Mouse (Mus musculus): ENCODE results near the gene Lars2. TPM values are rescaled to one million over a fixed set of nuclear protein-coding genes. Genes with fewer than 3 reads are reported as not detected.
A peak's percentile ranks its signal among the peaks of the same experiment; 100 is the strongest.

Gene Lars2
- total and polyA plus RNA-seq, 2 experiments from 2014 or later, result 33.1 to 986 TPM

GRCm38 (mm10) chr9:123451772-123452171, 85.0 kb downstream of the Lars2 start:
- WGBS, result 62% methylated on average over 3 of the region's 3 CpGs

GRCm38 (mm10) chr9:123456634-123457602, 90.2 kb downstream of the Lars2 start:
- Histone ChIP-seq H3K36me3 (replicated peaks; ENCODE audit: control insufficient read depth, insufficient read depth, low read length) (peaks cover 25% of the 10 kb centered on the region; the same call in 1 of the 2 replicates), H3K4me2 (ENCODE audit: low read depth, low read length) (peak overlapping the region; percentile 4; the same call in 1 of the 2 replicates), H3K27ac (ENCODE audit: low read depth) (peak overlapping the region; percentile 91), H3K9me3 (replicated peaks; ENCODE audit: control insufficient read depth, low read length) (no peaks in the 10 kb centered on the region), H3K4me1 (ENCODE audit: control insufficient read depth, insufficient read depth) (peaks cover 23% of the 10 kb centered on the region), H3K9ac (replicated peaks; ENCODE audit: low read depth, low read length) (no peak overlapping the region), H3K4me3 (ENCODE audit: low read depth, low read length) (no peak overlapping the region), H3K27me3 (ENCODE audit: control insufficient read depth, insufficient read depth, low read length) (no peaks in the 10 kb centered on the region)
- ATAC-seq (ENCODE audit: insufficient read depth, low read depth), result peak; percentile 15; the same call in 1 of the 2 replicates
- TF ChIP-seq EP300 (IDR thresholded peaks at IDR 0.05; ENCODE audit: low read depth) (peak; percentile 75; the same call in 1 of the 2 replicates), CTCF (IDR thresholded peaks at IDR 0.05; ENCODE audit: low read depth) (no peak)
- 18% methylated on average over 9 of the region's 9 CpGs for WGBS
- DNase-seq (ENCODE audit: low spot score), result peak; percentile 76

More at GRCm38 (mm10) chr9:123451772-123452171, 85.0 kb downstream of the Lars2 start:
- no peak for ATAC-seq (ENCODE audit: insufficient read depth, low read depth)
- DNase-seq (ENCODE audit: low spot score), result no peak
- TF ChIP-seq EP300 (IDR thresholded peaks at IDR 0.05; ENCODE audit: low read depth) (no peak), CTCF (IDR thresholded peaks at IDR 0.05; ENCODE audit: low read depth) (no peak)
- Histone ChIP-seq H3K9me3 (replicated peaks; ENCODE audit: control insufficient read depth, low read length) (no peaks in the 10 kb centered on the region), H3K9ac (replicated peaks; ENCODE audit: low read depth, low read length) (no peak overlapping the region), H3K4me2 (ENCODE audit: low read depth, low read length) (no peak overlapping the region), H3K36me3 (replicated peaks; ENCODE audit: control insufficient read depth, insufficient read depth, low read length) (peaks cover 19% of the 10 kb centered on the region; the same call in 1 of the 2 replicates), H3K27me3 (ENCODE audit: control insufficient read depth, insufficient read depth, low read length) (no peaks in the 10 kb centered on the region), H3K4me3 (ENCODE audit: low read depth, low read length) (no peak overlapping the region), H3K27ac (ENCODE audit: low read depth) (no peak overlapping the region), H3K4me1 (ENCODE audit: control insufficient read depth, insufficient read depth) (peaks cover 8% of the 10 kb centered on the region; the same call in 1 of the 2 replicates)

- 5% methylated on average over 2 of the region's 2 CpGs for WGBS
- DNase-seq (ENCODE audit: low spot score) (peak; percentile 76), ATAC-seq (ENCODE audit: insufficient read depth, low read depth) (no peak)
- Histone ChIP-seq H3K9ac (replicated peaks; ENCODE audit: low read depth, low read length) (no peak overlapping the region), H3K9me3 (replicated peaks; ENCODE audit: control insufficient read depth, low read length) (no peaks in the 10 kb centered on the region), H3K4me2 (ENCODE audit: low read depth, low read length) (peak overlapping the region; percentile 4; the same call in 1 of the 2 replicates), H3K27ac (ENCODE audit: low read depth) (peak overlapping the region; percentile 91), H3K36me3 (replicated peaks; ENCODE audit: control insufficient read depth, insufficient read depth, low read length) (peaks cover 25% of the 10 kb centered on the region; the same call in 1 of the 2 replicates), H3K4me3 (ENCODE audit: low read depth, low read length) (no peak overlapping the region), H3K27me3 (ENCODE audit: control insufficient read depth, insufficient read depth, low read length) (no peaks in the 10 kb centered on the region), H3K4me1 (ENCODE audit: control insufficient read depth, insufficient read depth) (peaks cover 23% of the 10 kb centered on the region)
- TF ChIP-seq CTCF (IDR thresholded peaks at IDR 0.05; ENCODE audit: low read depth) (peak; percentile 71), EP300 (IDR thresholded peaks at IDR 0.05; ENCODE audit: low read depth) (no peak)
Observed at GRCm38 (mm10) chr9:123457603-123458002, 90.9 kb downstream of the Lars2 start.

GRCm38 (mm10) chr9:123467141-123467620, 100.5 kb downstream of the Lars2 start:
- WGBS, result 29% methylated on average over 4 of the region's 4 CpGs
- H3K27ac ChIP-seq (ENCODE audit: low read depth), result peak overlapping the region; percentile 75
- peak; percentile 79 for ATAC-seq (ENCODE audit: insufficient read depth, low read depth)
- H3K4me2 ChIP-seq (ENCODE audit: low read depth, low read length), result no peak overlapping the region
- H3K36me3 ChIP-seq (replicated peaks; ENCODE audit: control insufficient read depth, insufficient read depth, low read length), result 0 out of 2 replicates have a peak, but pooled peaks cover 6% of the 10 kb centered on the region
- peak; percentile 77 for DNase-seq (ENCODE audit: low spot score)
- no peaks in the 10 kb centered on the region for H3K27me3 ChIP-seq (ENCODE audit: control insufficient read depth, insufficient read depth, low read length)
- H3K4me3 ChIP-seq (ENCODE audit: low read depth, low read length), result no peak overlapping the region
- H3K9me3 ChIP-seq (replicated peaks; ENCODE audit: control insufficient read depth, low read length), result no peaks in the 10 kb centered on the region
- no peak overlapping the region for H3K9ac ChIP-seq (replicated peaks; ENCODE audit: low read depth, low read length)
- peaks cover 30% of the 10 kb centered on the region for H3K4me1 ChIP-seq (ENCODE audit: control insufficient read depth, insufficient read depth)
- TF ChIP-seq EP300 (IDR thresholded peaks at IDR 0.05; ENCODE audit: low read depth), result no peak; the same call in 1 of the 2 replicates
- TF ChIP-seq CTCF (IDR thresholded peaks at IDR 0.05; ENCODE audit: low read depth), result no peak

DNA sequence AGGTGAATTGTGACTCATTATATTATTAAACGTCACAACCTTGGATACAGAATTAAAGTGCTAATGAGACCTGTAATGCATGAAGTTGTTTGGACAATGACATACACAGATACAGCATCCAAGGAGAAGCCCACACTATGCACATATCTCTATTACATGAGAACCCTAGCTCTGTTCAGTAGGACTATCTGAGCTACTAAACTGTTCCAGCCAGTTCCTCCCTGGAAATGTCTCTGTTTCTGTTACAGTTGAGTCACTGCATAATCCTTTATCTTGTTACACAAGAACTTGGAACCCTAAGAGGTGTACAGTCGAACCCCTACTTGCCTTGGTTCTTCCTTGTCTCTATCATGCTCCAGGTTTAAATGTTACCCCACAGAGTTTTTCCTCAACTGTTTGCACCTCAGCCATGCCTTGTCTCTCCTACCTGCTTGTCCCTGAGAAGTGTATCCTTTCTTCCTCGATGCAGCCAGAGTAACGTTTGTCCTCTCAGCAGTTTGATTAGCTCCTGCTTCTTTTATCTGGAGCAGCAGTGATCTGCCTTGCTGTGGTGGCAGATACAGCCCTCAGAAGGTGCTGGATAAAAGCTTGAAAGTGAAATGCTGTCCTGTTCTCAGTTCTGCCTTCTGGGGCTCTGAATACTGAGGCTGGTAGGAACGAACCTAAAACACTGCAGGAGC, 101.8 kb downstream of the Lars2 start:
- peak overlapping the region; percentile 58; the same call in 1 of the 2 replicates for H3K27ac ChIP-seq (ENCODE audit: low read depth)
- H3K4me1 ChIP-seq (ENCODE audit: control insufficient read depth, insufficient read depth), result peaks cover 37% of the 10 kb centered on the region

More for the DNA sequence above, 101.8 kb downstream of the Lars2 start:
- Histone ChIP-seq H3K9me3 (replicated peaks; ENCODE audit: control insufficient read depth, low read length) (no peaks in the 10 kb centered on the region), H3K4me3 (ENCODE audit: low read depth, low read length) (no peak overlapping the region), H3K9ac (replicated peaks; ENCODE audit: low read depth, low read length) (no peak overlapping the region), H3K27me3 (ENCODE audit: control insufficient read depth, insufficient read depth, low read length) (no peaks in the 10 kb centered on the region), H3K4me2 (ENCODE audit: low read depth, low read length) (no peak overlapping the region), H3K36me3 (replicated peaks; ENCODE audit: control insufficient read depth, insufficient read depth, low read length) (no peaks in the 10 kb centered on the region)
- WGBS, result 38% methylated on average over 5 of the region's 5 CpGs
- ATAC-seq (ENCODE audit: insufficient read depth, low read depth) (no peak), DNase-seq (ENCODE audit: low spot score) (no peak)
- no peak for TF ChIP-seq EP300 (IDR thresholded peaks at IDR 0.05; ENCODE audit: low read depth)

All from heart, postnatal 0 days (tissue).